Mouse (Mus musculus) cerebral cortex, adult 2 months (tissue): ENCODE measurements around the gene Abcc4.

ENCODE experiments used
- whole genome bisulfite sequencing: fragments of 180-500 bp; shearing (Covaris S2); methylation state at CpG from one replicate; pipeline ENCODE4 v1.1.7; 2018; 5-methylcytosine and 5-hydroxymethylcytosine counted together

The Abcc4 gene

DNA sequence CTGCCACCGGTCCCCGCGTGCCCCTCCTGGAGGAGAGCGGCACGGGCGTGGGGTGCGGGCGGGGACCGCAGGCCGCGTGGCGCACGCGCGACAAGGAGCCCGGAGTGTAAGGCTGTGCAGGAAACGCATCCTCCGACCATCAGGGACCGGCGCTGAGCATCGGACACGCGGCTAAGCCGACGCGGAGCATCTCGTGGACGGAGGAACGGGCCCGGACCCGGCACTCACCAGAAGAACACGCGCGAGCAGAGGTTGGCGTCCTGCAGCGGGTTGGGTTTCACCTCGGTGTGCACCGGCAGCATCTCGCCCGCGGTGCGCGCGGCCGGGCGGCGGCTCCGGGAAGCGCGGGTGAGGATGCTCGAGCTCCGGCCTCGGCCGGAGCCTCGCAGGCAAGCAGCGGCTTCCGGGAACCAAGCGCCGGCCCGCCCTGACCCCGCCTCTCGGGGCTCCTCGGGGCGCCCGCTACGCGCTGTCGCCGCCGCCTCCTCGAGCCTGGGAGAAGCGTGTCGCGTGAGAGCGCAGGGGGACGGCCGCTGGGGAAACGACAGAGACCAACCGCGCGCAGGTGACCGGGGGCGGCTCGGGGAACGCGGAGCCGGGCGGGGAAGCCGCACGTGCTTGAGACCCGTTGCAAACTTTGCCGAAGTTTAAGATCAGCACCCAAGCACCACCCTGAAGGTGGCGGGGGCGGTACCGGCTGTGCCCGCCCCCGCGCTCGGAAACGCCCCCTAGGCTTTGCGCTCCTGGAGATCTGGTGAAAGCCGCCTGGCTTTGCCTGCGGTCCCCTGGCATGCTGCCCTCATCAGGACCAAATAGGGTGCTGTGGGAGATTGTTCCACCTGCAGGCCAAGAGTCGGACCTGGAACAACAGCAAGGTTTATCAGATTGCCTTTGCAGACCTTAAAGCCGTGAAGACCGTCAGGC, at the start of gene Abcc4:
TSS of gene Abcc4 (minus strand) at position 412 of the 924 bp plus-strand sequence.
- 1% methylated on average over 106 of the region's 106 CpGs for WGBS

DNA sequence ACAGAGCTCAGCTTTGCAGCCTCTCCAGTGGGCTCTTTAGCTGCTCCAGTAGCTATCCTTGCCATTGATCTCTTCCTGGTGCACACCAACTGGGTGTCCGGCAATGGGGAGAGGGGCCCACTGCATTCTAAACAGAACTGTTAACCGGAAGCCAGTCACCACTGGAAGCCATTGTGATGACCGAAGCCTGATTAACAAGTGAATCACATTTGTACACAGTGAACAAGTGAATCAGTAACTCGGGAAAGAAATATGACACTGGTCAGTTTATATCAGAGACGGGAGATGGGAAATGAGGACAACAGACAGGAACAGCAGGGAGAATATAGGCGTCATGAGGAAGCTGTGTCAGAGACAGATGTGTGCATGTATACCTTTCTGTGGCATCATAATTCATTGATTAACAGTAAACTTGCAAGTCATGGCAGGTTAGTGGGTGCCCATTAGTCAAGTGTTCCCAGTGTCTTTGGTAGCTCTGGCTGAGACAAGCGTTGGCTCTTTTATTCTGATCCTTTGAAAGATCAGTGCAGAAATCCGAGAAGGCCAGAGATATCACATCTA, 45.3 kb upstream of the Abcc4 start:
- 86% methylated on average over 8 of the region's 8 CpGs for WGBS

- WGBS, result 58% methylated on average over 6 of the region's 6 CpGs
Measured at GRCm38 (mm10) chr14:118750505-118751192, 44.6 kb upstream of the Abcc4 start.

DNA sequence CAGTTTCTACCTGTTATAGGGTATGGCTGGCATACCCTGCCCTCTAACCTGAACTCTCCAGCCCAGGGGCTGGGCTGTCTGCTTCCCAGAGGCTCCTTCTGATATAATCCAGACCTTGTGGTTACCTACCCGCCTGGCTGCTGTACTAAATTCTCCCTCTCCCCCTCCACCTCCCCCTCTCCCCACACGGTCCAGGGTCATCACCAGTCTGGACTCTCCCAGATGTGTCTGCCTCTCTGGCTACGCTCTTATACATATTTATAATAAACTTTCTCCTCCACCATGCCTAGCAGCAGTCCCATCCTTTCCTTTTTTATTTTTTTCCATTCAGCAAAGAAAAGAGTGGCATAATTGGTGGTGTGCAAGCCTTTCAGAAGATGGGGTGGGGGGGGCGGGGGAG, 43.7 kb upstream of the Abcc4 start:
- 65% methylated on average over 4 of the region's 4 CpGs for WGBS

DNA sequence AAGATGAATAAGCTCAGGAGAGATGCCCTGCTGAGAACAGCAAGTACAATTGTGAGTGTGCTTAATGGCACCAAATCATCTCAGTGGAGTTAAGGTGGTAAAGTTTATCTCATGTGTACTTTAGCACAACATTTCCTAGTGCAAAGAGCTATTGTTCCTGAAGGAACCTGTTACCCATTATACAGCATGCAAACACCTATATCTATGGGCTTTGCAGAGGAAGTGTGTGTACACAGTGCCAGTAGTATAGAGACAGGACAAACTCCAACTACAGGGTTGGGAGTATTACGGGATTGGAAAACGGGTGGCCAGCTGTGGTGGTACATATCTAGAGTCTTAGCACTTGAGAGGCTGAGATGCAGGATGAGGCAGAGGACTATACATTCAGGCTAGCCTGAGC, 43.0 kb upstream of the Abcc4 start:
- 93% methylated on average over 2 of the region's 2 CpGs for WGBS

DNA sequence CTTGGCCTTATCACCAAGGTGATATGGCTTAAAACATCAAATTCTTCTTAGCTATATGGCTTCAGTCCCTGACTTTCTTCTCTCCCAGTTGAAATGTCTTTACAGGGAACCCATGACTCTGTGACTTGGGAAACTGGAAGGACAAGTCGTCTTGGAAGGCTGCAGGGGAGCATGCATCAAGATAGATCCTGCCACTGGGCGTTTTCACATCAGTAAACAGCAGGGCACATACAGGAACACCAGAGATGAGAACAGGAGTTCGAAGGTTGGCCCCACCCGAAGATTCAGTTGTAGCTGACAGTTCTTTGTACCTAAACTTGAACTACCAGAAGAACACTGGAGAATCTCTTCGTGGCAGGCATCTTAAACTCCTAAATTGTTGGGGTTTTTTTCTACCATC, 36.8 kb upstream of the Abcc4 start:
- WGBS, result 89% methylated on average over 5 of the region's 5 CpGs

DNA sequence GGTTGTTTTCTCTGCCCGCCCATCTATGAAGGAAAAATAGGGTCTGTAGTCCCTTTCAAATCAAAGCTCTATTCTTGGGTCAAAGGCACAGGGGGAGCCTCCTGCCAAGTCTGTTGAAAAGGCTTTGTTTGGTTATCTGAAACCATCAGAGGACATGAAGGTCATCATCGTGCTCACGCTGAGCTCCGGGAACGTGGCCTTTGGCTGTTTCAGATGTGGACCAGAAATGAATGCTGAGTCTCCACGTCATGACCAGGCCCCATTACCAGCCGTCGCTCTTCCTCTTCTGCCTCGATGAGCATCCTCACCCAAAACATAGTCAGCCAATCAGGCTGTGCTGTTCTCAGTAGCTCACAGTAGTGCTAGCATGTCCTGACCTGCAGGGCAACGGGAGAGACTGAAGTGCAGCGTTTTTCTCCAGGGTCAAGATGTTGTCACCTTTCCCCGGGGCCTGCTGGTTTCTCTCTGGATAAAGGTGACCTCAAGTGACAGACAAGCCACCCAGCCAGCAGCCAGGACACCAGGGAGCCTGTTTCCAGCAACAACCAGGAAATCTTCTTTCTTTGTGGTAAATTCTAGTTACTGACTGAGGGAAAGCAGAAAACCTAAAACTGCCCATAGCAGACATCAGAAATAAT, 31.4 kb upstream of the Abcc4 start:
- WGBS, result 49% methylated on average over 12 of the region's 12 CpGs

DNA sequence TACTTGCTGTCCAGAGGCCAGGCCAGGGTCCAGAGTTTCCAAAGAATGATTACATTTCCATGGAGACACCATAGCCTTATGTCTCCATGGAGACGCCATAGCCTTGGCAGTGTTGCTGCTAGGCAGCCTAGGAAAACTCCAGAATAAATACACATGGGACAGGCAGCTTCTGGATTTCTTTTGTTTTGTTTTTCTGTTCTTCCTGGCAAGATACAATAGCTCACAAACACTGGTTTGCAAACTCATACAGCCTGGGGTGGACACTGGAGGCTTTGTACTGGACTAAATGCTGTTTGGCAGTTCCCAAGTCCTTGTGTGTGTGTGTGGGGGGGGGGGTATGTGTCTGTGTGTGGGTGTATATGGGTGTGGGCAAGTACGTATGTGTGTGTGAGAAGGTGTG, 29.1 kb upstream of the Abcc4 start:
- 31% methylated on average over 2 of the region's 2 CpGs for WGBS

DNA sequence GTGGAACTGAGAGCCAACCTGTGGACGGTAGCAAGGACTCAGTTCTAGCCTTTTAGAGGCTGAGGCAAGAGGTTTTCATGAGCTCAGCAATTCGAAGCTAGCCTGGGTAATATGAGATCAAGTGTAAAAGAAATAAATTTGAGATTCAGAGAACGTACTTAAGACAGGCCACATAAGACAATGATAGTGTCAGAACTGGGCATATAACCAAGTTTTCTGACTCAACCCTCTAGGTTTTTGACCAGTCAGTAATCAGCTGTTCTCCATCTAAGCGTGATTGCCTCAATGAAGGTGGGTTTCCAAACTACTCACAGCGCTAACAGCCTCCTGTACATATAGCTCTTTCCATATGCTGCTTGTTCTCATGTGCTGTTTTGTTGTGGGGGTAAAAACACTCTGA, 27.1 kb upstream of the Abcc4 start:
- 88% methylated on average over 5 of the region's 5 CpGs for WGBS

DNA sequence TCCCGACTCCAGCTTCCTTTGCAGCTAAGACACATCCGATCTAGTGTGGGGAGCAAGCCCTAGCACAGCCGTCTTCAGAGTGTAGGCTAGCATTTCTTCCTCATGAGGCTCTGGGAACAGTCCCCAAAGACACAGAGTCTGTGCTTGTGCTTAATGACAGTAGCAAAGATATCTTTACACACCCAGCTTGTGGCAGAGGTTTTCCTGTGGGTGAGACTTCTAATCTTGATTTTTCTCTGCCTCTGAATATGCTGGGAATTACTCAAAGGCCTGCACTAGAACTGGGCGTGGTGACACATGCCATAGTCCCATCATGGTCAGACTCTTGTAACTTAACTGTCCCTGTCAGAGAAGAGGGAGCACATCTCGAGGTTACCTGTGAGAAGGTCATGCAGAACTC, 24.6 kb upstream of the Abcc4 start:
- 87% methylated on average over 5 of the region's 5 CpGs for WGBS

DNA sequence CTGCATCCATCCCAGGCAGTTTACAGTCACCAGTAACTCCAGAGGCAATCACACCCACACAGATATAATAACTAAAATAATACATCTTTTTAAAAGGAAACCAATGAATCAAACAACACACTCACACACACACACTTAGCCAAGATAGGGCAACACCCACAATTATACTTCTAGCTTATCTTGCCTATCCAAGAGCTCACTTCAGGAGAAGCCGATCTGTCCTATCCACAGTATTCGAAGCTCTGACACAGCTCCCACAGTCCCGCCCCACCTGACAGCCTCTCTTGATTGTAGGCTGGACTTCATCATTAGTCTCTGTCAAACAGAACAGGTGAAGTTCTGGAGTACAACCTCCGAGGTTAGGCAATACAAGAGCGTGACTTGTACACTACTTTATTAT, 19.4 kb upstream of the Abcc4 start:
- 93% methylated on average over 5 of the region's 5 CpGs for WGBS

- WGBS, result 69% methylated on average over 11 of the region's 11 CpGs
Measured at GRCm38 (mm10) chr14:118723920-118724693, 18.1 kb upstream of the Abcc4 start.

GRCm38 (mm10) chr14:118719566-118720174, 13.7 kb upstream of the Abcc4 start:
- 81% methylated on average over 10 of the region's 10 CpGs for WGBS

- WGBS, result 75% methylated on average over 7 of the region's 7 CpGs
Measured at GRCm38 (mm10) chr14:118718576-118718975, 12.6 kb upstream of the Abcc4 start.

DNA sequence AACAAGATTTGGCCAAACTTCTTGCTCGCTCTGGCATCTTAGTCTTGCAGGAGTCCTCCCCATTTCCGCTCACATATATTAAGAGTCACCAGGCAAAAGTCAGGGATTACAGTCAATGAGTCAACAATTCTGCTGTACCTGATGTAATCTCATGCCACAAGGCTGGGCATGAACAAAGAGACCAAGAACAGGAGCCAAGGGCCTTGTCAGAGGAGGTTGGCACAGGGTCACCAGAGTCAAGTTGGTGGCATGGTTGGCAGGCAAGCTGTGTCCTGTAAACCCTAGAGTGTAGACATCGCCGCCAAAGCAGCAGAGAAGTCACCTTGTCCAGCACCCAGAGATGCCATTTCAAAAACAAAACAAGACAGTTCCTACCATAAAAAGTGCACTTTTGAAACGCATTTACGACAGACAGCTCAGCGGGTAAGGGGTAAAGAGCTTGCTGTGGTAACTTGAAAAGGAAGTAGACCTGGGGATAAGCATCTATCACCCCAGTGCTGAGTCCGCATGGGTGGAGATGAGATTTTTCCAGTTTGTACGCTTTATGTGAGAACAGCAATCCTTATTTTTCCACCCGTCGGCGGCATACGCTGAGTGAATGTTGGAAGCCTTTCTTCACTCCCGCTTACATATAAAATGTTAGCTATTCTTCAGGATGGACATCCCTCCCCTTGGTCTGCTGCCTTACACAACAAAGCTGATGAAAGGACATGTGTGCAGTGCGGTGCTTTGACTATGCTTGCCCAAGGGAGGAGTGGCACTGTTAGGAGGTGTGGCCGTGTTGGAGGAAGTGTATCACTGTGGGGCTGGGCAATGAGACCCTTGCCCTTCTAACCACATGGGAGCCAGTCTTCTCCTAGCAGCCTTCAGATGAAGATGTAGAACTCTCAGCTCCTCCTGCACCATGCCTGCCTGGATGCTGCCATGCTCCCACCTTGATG, 10.6 kb upstream of the Abcc4 start:
- 91% methylated on average over 16 of the region's 16 CpGs for WGBS

DNA sequence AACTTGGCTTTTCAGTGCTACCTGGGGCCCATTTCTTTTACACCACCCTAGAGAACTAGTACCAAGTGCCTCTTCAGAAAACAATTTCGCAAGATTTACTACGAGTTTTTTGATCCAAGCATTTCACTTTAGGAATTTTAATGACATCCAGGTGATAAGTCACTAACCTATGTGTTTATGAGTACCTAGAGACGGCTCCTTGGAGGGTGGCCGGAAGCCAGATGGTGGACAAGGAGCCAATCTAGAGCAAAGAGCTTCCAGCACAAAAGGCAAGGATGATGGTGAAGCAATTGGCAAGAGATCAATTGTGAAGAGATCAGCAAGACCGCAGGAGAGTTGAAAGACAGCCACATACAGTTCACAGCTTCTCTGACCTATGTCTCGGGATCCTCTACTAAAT, 8.7 kb upstream of the Abcc4 start:
- 88% methylated on average over 6 of the region's 6 CpGs for WGBS

- WGBS, result 94% methylated on average over 2 of the region's 2 CpGs
Measured at GRCm38 (mm10) chr14:118714320-118714719, 8.3 kb upstream of the Abcc4 start.

- 36% methylated on average over 8 of the region's 8 CpGs for WGBS
Measured at GRCm38 (mm10) chr14:118713869-118714268, 7.8 kb upstream of the Abcc4 start.

GRCm38 (mm10) chr14:118713408-118713807, 7.4 kb upstream of the Abcc4 start:
- 10% methylated on average over 18 of the region's 18 CpGs for WGBS

- 83% methylated on average over 5 of the region's 5 CpGs for WGBS
Measured at GRCm38 (mm10) chr14:118712889-118713288, 6.9 kb upstream of the Abcc4 start.
